Mouse (Mus musculus): ENCODE measurements around the gene Gm7544.
"Not testable (repeated sequence)": the region's sequence is repeated elsewhere in the genome, so short reads cannot be mapped to it uniquely, and the experiment has no call there.

- TF ChIP-seq POLR2A (IDR thresholded peaks at IDR 0.05; ENCODE audit: control insufficient read depth in 1 of 2, insufficient read depth in 1 of 2, low read depth in 1 of 2, low read length in 2 of 2, poor library complexity in 1 of 2); EP300 (IDR thresholded peaks at IDR 0.05; ENCODE audit: low read depth in 1 of 2, low read length in 2 of 2); CTCF (IDR thresholded peaks at IDR 0.05 in 2 of 3, conservative IDR thresholded peaks at IDR 0.05 in 1 of 3; ENCODE audit: control insufficient read depth in 1 of 3, insufficient read depth in 1 of 3, low read depth in 2 of 3, low read length in 3 of 3, poor library complexity in 1 of 3, severe bottlenecking in 1 of 3); ZC3H11A (IDR thresholded peaks at IDR 0.05; ENCODE audit: low read depth, low read length); SIN3A (IDR thresholded peaks at IDR 0.05; ENCODE audit: low read length); POLR2AphosphoS5 (IDR thresholded peaks at IDR 0.05; ENCODE audit: borderline replicate concordance, low read depth, low read length); NELFE (IDR thresholded peaks at IDR 0.05; ENCODE audit: low read depth, low read length); TBP (IDR thresholded peaks at IDR 0.05; ENCODE audit: low read depth, low read length); MYC (IDR thresholded peaks at IDR 0.05; ENCODE audit: low read depth, low read length): not testable (repeated sequence)
These were observed 12.5 kb downstream of the Gm7544 start, which contains the start of gene A030003K21Rik for GRCm38 (mm10) chr1:82943295-82943694.

Measured in MEL (cell line).